Mouse (Mus musculus) MEL (cell line): ENCODE measurements around the gene Chl1.

Experiments
- CTCF ChIP-seq, 3 experiments: IDR thresholded peaks in 2 of 3; conservative IDR thresholded peaks in 1 of 3; 2 replicates each; pipeline ENCODE4 v1.5.1; 2011 to 2012; ENCODE audit warnings: low read length in 3 of 3, low read depth in 2 of 3, mild to moderate bottlenecking in 2 of 3, improper control_type of control experiment in 1 of 3, inconsistent platforms in 1 of 3, mixed read lengths in 1 of 3, moderate library complexity in 1 of 3; ENCODE audit not compliant: control insufficient read depth in 1 of 3, insufficient read depth in 1 of 3, poor library complexity in 1 of 3, severe bottlenecking in 1 of 3
- KAT2A ChIP-seq: conservative IDR thresholded peaks from 2 replicates; pipeline ENCODE4 v1.6.1; 2012; ENCODE audit warnings: low read depth, low read length, improper control_type of control experiment, inconsistent platforms
- ZC3H11A ChIP-seq: IDR thresholded peaks from 2 replicates; pipeline ENCODE4 v1.6.1; 2012; ENCODE audit warnings: low read depth, mild to moderate bottlenecking, inconsistent platforms, low read length, improper control_type of control experiment

GRCm38 (mm10) chr6:103519596-103519995, 9.2 kb downstream of the Chl1 start:
- no peak for TF ChIP-seq KAT2A
- no peak for TF ChIP-seq CTCF (IDR thresholded peaks at IDR 0.05 in 2 of 3, conservative IDR thresholded peaks at IDR 0.05 in 1 of 3; ENCODE audit: control insufficient read depth in 1 of 3, insufficient read depth in 1 of 3, low read depth in 2 of 3, low read length in 3 of 3, poor library complexity in 1 of 3, severe bottlenecking in 1 of 3)
- no peak for TF ChIP-seq ZC3H11A
